In the genomic region with DNA sequence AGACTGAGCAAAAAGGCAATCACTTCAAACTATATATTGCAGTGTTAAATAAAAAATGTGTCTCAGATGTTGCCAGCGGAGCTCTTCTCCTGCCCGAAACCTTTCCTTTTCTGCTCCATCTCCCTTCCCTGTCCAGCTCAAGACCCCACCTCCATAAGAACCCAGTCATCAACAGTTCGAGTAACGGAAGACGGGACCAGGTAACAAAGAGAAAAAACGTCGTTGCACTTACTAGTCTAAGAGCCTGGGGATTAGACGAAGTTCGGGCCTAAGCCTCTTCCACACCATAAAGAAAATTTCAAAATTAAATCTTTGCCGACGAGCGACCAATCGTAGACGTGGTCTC, we compare ENCODE assay signal across 8 mouse cellular contexts. TPM values are rescaled to one million over a fixed set of nuclear protein-coding genes. Genes with fewer than 3 reads are reported as not detected.
DNase-seq lines count a peak whose midpoint lies in the region; ATAC-seq and TF ChIP-seq lines count a peak whose summit lies in the region.

A gene (minus strand): TSS at position 300 of the 346 bp plus-strand sequence.

- peak within 1 kb of the TSS; percentile 88 for H3K4me3 ChIP-seq in kidney, embryonic 15.5 days (replicated peaks)
- peak within 1 kb of the TSS; percentile 48 for H3K4me3 ChIP-seq in cortical plate, adult 2 months (ENCODE audit: insufficient read depth, low read length)
- peak within 1 kb of the TSS; percentile 58 for H3K4me3 ChIP-seq in hindbrain, embryonic 16.5 days (ENCODE audit: low read length)
- peak within 1 kb of the TSS; percentile 63 for H3K4me3 ChIP-seq in midbrain, embryonic 15.5 days

- no peak for TF ChIP-seq POLR2A in cortical plate, adult 2 months (IDR thresholded peaks at IDR 0.05; ENCODE audit: extremely low read depth, insufficient read depth, low read length)

- no peak for ATAC-seq in kidney, embryonic 15.5 days (replicated peaks; ENCODE audit: low FRiP score)
- ATAC-seq in hindbrain, embryonic 16.5 days = no peak
- ATAC-seq in midbrain, embryonic 15.5 days (replicated peaks) = no peak; the same call in 1 of the 2 replicates

- peak within 1 kb of the TSS; percentile 96 for H3K27ac ChIP-seq in kidney, embryonic 15.5 days
- H3K27ac ChIP-seq in cortical plate, adult 2 months (ENCODE audit: insufficient read depth, low read length) = no peak within 1 kb of the TSS
- H3K27ac ChIP-seq in hindbrain, embryonic 16.5 days (ENCODE audit: low read depth, low read length) = peak within 1 kb of the TSS; percentile 97
- H3K27ac ChIP-seq in midbrain, embryonic 15.5 days = peak within 1 kb of the TSS; percentile 95

- WGBS in kidney, embryonic 15.5 days = under 1% methylated on average over 14 of the region's 14 CpGs
- under 1% methylated on average over 14 of the region's 14 CpGs for WGBS in hindbrain, embryonic 16.5 days
- 0% methylated on average over 14 of the region's 14 CpGs for WGBS in midbrain, embryonic 15.5 days

- peak within 1 kb of the TSS; percentile 62 for H3K4me2 ChIP-seq in kidney, embryonic 15.5 days
- peak within 1 kb of the TSS; percentile 77 for H3K4me2 ChIP-seq in hindbrain, embryonic 16.5 days (ENCODE audit: low read length)
- H3K4me2 ChIP-seq in midbrain, embryonic 15.5 days = peak within 1 kb of the TSS; percentile 75

- H3K4me1 ChIP-seq in kidney, embryonic 15.5 days = peaks cover 28% of the 10 kb centered on the region
- H3K4me1 ChIP-seq in cortical plate, adult 2 months (ENCODE audit: control insufficient read depth, insufficient read depth, low read length) = no peaks in the 10 kb centered on the region; the same call in 1 of the 2 replicates
- peaks cover 12% of the 10 kb centered on the region for H3K4me1 ChIP-seq in hindbrain, embryonic 16.5 days (ENCODE audit: control insufficient read depth, insufficient read depth, low read depth, low read length)
- H3K4me1 ChIP-seq in midbrain, embryonic 15.5 days = peaks cover 20% of the 10 kb centered on the region

- no peaks in the 10 kb centered on the region for H3K27me3 ChIP-seq in kidney, embryonic 15.5 days
- H3K27me3 ChIP-seq in hindbrain, embryonic 16.5 days (replicated peaks; ENCODE audit: control insufficient read depth, insufficient read depth, low read length) = no peaks in the 10 kb centered on the region
- H3K27me3 ChIP-seq in midbrain, embryonic 15.5 days (replicated peaks) = no peaks in the 10 kb centered on the region

- no peak for TF ChIP-seq CTCF in cortical plate, adult 2 months (IDR thresholded peaks at IDR 0.05; ENCODE audit: extremely low read depth, insufficient read depth, low read length)

- H3K9me3 ChIP-seq in kidney, embryonic 15.5 days (replicated peaks) = no peaks in the 10 kb centered on the region
- H3K9me3 ChIP-seq in hindbrain, embryonic 16.5 days (ENCODE audit: control insufficient read depth, low read length) = no peaks in the 10 kb centered on the region
- H3K9me3 ChIP-seq in midbrain, embryonic 15.5 days = no peaks in the 10 kb centered on the region

- peaks cover 41% of the 10 kb centered on the region for H3K36me3 ChIP-seq in kidney, embryonic 15.5 days
- H3K36me3 ChIP-seq in hindbrain, embryonic 16.5 days (ENCODE audit: control insufficient read depth, insufficient read depth, low read length) = peaks cover under 1% of the 10 kb centered on the region; the same call in 1 of the 2 replicates
- no peaks in the 10 kb centered on the region for H3K36me3 ChIP-seq in midbrain, embryonic 15.5 days (replicated peaks)

- peak within 1 kb of the TSS; percentile 95 for H3K9ac ChIP-seq in kidney, embryonic 15.5 days
- H3K9ac ChIP-seq in hindbrain, embryonic 16.5 days (ENCODE audit: low read depth, low read length) = peak within 1 kb of the TSS; percentile 77
- H3K9ac ChIP-seq in midbrain, embryonic 15.5 days = peak within 1 kb of the TSS; percentile 76

- no peak for DNase-seq in kidney, postnatal 14 days
- no peak for DNase-seq in spleen, postnatal 4 days (ENCODE audit: low spot score in 2 of 2)
- no peak for DNase-seq in cerebellum, postnatal 25 days
- no peak for DNase-seq in B cell, adult 2 months

RNA-seq across cellular contexts. Expression of the gene that starts here (rescaled TPM):
- polyA plus RNA-seq in kidney, embryonic 15.5 days (2015; fragmentation: Nextera tagmentation; extraction: Ambion mirVana) = 12.1 and 12.3 TPM in 2 replicates
- 0.38 and 0.69 TPM in 2 replicates for polyA plus RNA-seq in cortical plate, adult 2 months (2012; rRNA removed)
- polyA plus RNA-seq in hindbrain, embryonic 16.5 days (2015; fragmentation: Nextera tagmentation; extraction: Ambion mirVana) = 1.8 and 2.9 TPM in 2 replicates
- polyA plus RNA-seq in midbrain, embryonic 15.5 days (2015; fragmentation: Nextera tagmentation; extraction: Ambion mirVana) = 1.9 and 2.0 TPM in 2 replicates
